Mouse (Mus musculus) retina, postnatal 7 days (tissue): ENCODE results near the gene Zfp786.
"Not testable (repeated sequence)": the region's sequence is repeated elsewhere in the genome, so short reads cannot be mapped to it uniquely, and the experiment has no call there.

Experiments
- DNase-seq: peaks from one replicate; pipeline ENCODE4 v3.0.0-alpha.2; 2012; ENCODE audit warnings: low read depth, low spot score

Gene Zfp786

DNA sequence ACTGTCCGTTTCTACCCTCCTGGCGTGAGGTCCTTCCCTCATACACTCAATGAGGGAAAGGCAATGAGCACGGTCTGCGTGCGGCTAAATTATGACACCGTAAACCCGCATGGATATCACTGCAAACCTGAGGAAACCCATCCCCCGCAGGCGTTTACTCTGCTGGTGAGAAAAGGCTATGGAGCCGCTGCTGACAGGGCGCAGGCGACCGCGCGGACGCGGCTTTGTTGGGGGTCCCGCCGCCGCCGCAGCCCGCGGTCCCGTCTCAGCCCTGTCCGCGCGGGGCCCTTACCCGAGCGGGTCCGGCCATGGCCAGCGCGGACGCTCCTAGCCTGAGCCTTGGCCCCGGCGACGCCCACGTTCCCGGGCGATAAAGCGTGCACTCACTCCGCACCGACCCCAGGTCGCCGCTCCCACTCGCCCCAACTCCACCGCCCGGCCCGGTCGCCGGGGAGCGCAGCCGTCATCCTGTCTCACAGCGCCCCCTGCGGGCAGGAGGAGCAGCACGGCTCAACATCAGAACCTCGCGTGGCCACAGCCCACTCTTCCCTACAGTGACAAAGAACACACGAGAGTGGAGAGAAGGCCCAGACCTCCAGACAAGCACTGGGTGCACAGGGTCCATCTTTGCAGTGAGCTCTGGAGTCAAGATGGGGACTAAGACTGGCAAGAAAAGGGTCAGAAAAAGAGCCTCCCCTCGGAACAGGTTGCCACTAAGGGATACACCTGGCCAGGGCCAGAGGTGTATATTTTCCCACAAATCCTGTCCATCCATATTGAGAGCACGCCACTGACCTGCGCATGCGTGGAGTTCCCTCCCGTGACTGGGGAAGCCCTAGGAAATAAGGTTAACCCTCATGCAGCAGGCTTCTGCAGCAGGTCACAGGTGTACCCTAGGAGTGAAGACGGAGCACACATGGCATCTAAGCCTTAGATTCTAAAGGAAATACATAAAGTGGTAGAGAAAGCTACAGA is at the start of gene Zfp786:
Zfp786 (minus strand) TSS at position 764 of the 975 bp plus-strand sequence.
- DNase-seq: peak; percentile 91

DNA sequence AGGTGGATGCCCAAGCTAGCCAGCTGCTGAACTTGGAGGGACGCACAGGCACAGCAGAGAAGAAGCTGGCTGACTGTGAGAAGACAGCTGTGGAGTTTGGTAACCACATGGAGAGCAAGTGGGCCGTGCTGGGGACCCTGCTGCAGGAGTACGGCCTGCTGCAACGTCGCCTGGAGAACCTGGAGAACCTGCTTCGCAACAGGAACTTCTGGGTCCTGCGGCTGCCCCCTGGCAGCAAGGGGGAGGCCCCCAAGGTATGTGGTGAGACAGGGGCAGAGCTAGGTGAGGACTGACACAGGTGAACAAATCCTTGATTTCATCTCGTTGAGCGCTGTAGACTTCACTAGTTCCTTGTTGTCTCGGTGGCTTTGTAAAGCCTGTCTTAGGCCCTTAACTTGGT is 49.5 kb upstream of the Zfp786 start:
- DNase-seq: no peak

DNA sequence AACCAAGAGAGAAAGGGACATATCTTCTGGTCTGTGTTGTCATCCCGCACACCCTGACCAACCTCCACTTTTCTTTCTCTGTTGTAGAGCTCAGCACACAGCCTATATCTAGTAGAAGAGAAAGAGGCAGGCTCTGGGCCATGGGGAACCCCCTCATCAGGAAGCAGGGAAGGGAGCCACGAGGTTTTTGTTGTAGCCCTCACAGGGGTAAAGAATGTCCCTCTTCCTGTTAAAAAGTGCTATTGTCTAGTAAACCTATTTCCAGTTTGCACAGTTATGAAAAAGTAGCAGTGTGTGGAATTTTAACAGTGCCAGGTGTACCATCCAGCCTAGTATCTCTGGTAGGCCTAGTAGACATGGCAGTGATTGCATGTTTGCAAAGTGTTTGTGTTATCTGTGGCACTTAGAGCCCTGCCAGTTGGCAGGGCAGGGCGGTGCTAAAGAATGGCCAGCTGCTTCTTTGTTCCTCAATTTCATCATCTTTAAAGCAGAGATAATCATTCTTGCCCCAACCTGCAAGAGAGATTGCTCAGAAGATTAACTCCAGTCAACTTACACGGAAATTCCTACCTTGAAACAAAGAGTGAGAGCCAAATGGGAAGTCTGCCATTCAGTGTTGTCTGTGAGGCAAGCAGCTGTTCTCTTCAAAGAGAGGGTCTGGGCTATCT is 48.5 kb upstream of the Zfp786 start:
- DNase-seq: no peak

DNA sequence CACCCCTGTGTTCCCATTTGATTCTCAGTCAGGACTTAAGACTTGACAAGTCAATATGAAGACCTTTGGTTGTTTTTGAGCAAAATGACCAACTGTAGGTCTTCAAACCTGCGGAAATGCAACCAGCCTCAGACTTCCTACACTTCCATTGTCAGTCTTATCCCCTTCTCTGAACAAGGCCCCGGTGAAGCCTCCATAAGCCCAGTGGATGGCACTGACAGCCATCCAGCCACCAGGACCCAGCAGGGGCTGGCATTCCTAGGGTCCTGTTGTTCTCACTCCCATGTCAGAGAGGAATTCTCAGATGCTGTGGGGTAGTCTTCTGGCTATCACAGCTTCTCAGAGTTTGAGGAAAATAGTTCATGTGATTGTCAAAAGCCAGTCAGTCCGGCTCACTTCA is 47.9 kb upstream of the Zfp786 start:
- DNase-seq: no peak

DNA sequence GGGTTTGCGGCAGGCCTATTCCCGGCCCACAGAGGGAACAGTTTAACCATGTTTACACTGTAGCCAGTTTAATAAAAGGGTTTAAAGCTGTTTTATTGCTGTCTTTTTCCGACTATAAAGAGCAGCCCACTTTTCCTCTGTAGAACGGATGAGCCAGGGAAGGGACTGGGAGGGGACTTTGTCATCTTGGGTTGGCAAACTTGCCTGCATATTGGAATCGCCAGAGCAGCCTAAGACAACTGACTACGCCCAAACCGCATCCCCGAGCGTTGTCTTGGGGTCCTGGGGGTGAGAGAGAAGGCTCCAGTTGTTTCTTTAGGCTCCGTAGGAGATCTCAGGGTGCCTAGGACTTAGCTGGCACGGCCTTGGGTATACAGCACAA is 47.5 kb upstream of the Zfp786 start:
- no peak for DNase-seq

DNA sequence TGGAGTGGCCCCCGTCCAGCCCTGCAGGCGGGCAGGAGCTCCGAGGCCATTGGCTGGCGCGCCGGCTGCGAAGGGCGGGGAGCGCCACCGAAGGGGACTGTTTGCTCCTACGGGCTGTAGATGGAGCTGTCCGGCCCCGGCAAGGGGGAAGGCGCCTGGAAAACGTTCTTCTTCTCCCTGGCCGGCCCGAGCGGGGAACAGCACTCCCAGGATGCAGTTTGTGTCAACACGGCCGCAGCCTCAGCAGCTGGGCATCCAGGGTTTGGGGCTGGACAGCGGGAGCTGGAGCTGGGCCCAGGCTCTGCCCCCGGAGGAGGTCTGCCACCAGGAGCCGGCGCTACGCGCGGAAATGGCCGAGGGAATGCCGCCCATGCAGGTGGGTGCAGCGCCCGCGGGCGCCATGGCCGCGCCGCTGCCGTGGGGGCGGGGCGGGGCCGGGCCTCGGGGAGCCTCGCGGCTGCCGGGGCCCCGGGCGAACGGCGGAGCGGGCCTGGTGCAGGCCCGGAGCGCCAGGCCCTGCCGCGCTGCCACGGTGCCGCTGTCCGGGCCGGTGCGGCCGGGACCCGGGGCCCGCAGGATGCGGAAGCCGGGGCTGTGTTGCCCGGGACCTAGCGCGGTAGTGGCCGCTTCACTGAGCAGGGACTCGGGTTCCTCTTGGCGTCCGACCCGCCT is 46.9 kb upstream of the Zfp786 start:
- peak; percentile 81 for DNase-seq

DNA sequence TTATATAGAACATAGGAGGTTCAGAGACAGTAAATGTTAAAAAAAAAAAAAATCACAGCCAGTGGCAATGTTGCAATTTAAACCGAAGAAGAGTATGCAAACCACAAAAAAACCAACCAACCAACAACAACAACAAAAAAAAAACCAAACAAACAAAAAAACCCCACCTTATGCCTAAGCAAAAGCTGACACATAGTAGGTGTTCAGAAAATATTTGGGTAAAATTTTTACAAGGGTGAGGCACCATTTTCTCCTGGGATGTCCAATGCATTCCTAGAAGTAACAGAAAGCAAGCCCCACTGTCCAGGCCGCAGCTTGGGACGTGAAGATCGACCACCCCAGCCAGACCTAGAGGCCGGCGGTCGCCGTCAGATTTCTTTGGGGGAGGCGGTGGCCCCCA is 46.4 kb upstream of the Zfp786 start, which contains the start of gene Zfp282:
Zfp282 (plus strand) TSS at position 147 of the 400 bp plus-strand sequence.
- DNase-seq: no peak

DNA sequence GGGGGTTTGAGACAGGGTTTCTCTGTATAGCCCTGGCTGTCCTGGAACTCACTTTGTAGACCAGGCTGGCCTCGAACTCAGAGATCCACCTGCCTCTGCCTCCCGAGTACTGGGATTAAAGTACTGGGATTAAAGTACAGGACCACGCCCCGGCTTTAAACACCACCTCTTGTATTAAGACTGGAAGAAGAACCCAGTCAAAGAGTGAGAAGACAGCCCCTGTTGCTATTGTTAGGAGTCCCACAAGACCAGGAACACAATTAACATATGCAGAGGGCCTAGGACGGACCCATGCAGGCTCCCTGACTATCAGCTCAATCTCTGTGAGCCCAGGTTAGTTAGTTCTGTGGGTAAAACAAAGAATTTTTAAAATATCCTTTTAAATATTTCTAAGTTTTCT is 41.6 kb upstream of the Zfp786 start:
- DNase-seq: no peak

DNA sequence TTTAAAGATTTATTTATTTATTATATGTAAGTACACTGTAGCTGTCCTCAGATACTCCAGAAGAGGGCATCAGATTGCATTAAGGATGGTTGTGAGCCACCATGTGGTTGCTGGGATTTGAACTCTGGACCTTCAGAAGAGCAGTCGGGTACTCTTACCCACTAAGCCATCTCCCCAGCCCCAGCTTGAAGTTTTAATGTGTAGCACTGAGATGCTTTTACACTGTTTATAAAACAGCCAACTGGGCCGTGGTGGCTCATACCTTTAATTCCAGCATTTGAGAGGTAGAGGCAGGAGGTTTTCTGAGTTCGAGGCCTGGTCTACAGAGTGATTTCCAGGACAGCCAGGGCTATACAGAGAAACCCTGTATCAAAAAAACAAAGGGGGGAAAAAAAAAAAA is 27.1 kb upstream of the Zfp786 start:
- DNase-seq: not testable (repeated sequence)

DNA sequence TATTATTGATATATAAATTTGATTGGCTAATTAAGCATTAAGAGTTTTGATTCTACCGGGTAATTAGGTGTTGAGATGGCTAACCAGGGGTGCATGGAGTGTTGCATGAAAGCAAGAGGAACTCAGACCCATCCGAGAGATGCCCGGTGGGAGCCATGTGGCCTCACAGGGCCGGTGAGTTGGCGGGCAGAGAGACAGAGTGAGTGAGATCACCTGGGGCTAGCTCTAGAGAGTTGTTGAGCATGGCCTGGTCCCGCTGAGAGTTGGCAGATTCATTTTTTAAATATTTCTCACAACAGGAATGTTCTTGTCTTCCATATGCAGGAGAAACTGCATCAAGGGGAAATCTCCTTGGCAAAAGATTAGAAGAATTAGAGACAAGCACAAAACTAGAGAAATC is 26.6 kb upstream of the Zfp786 start:
- DNase-seq: no peak

DNA sequence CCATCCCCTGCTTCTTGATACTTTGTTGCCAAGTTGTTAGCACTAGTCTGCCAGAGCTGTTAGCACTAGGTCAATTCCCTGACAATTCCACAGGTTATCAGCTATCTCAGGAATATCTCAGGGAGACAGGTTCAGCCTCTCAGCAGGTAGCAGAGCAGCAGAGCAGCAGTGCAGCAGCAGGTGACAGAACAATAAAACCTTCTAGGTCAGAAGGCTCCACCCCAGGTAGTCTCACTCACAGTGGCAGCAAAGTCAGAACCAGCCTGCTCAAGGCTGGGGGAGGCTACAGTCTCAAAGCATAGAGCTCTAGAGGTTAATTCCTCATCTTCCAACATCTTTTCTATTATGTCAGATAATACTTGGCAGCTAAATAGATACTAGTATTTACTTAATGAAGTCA is 15.1 kb upstream of the Zfp786 start:
- DNase-seq: no peak

DNA sequence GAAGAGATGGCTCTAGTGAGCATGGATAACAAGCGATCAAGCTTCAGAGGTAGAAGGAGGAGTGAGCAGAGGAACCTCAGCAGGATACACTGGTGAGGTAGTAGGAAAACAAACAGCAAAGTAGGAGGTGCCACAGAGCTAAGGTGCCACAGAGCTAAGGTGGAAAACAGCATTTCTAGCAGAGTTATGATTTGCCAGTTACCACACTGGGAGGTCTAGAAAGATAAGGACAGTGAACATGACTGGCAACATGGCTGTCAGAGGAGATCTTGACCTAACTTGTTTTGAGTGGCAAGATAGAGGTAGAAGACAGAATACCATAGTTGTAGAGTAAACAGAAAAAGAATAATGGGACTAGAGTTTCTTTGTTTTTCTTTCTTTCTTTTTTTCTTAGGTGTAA is 11.7 kb upstream of the Zfp786 start:
- no peak for DNase-seq

DNA sequence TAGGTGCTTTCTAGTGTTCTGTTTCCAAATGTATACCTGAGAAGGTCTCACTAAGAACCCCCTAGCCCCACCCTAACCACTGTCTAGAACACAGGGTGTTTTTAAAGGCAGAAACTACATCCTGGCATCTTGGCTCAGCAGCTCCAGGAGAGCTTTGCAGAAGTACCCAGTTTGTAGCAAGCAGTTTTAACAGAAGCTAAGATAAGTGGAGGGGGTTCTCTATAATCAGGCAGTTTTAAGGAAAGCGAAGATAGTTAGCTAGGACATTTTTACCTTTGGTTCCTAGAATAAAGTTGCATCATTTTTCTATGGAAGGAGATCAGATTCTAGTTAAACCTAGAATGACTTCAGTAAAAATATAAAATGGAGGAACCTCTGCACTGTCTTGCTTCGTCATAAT is 11.2 kb upstream of the Zfp786 start:
- no peak for DNase-seq

DNA sequence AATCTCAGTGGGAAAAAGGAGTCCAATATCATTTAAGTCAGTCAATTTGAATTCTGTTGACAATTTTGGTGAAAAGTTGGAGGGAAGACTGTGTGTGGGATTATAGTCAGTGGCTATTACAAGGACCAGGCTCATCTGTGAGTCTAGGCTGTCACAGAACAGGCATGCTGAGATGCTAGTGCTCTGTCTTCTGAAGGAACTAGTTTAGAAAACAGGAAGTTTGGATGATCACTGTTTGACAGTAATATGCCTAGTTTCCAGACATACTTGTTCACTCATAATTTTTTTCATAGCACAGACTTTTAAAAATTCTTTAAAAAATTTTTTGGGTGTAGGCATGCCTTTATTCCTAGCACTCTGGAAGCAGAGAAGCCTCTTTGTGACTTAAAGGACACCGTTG is 10.4 kb upstream of the Zfp786 start:
- DNase-seq: no peak

DNA sequence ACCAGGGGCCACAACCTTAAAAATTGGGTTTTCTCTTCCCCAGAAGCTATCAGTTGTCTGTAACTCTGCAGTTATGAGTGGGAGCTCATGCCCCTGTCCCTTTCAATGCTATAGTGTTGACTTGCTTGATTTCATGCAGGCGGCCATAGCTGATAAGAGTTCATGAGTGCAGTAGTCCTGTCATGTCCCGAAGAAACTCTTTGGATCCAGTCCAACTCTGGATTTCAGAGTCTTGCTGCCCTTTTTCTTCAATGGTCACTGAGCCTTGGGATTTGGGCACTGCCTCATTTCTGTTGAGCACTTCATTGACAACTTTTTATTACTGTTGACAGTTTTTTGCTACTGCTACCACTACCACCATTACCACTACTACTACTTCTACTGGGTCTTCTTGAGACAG is 7.0 kb upstream of the Zfp786 start:
- DNase-seq: no peak

DNA sequence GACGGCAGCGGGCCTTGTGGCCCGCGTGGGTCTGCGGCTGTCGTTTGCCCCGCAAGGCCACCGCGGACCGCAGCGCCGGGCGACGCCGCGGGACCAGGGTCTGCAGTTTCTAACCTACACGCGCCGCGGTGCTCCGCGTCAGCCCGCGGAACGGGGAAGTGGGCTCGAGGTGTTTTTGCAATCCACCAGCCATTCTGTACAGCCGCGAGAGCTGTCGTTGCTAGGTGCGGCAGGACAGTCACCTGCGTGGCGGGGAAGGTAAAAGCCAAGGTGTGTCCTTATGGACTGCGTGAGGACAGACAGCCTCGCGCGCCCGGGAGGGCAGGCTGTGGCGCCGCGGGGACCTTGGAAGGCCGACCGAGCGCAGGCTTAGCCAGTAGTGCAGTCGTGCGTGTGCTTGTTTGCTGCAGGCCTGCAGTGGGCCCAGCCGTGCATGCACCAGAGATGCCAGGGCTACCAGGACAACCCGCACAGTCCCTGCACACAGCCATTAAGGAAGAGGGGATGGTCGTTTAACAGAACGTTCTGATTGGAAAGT is 5.4 kb upstream of the Zfp786 start:
- no peak for DNase-seq

DNA sequence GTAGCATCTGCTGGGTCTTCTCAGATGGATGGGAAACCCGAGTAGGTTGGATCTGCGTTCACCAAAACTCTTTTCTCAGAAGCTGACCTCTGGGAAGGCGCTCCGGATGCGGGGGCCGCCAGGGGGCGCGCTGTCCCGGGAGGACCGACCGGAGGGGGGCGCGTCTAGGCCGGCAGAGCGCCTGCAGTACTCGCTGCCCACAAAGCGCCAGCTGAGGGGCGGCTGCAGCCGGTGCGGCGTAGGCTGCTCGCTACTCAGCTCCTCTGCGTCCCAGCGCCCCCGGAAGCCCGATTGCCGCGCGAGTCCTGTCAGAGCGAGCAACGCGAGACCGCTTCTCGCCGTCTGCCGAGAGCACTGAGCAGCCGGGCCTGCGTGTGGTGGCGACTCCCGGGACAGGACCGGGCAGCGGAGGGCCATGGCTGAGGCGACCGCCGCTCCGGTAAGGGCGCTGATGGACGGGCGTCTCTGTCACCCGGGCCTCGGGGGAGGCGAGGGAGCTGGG is 4.9 kb upstream of the Zfp786 start, which contains the start of gene Zfp398:
Zfp398 (plus strand) TSS at position 180 of the 502 bp plus-strand sequence.
- DNase-seq: peak; percentile 90

DNA sequence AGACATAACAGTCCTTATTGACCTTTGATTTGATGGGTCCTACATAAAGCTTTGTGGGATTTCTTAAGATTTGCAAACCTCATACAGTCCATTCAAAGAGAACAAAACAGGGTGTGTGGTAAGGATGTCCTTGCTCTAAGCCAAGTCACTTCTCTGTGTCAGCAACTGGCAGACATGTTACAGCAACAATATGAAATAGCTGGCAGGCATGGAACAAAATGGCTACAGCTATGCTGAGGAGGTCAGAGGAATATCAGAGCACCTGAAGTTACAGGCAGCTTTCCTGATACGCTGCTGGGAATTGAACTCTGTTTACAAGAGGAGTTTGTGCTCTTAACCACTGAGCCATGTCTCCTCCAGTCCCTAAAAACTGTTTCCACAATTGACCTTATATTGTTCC is 1.6 kb upstream of the Zfp786 start:
- no peak for DNase-seq

DNA sequence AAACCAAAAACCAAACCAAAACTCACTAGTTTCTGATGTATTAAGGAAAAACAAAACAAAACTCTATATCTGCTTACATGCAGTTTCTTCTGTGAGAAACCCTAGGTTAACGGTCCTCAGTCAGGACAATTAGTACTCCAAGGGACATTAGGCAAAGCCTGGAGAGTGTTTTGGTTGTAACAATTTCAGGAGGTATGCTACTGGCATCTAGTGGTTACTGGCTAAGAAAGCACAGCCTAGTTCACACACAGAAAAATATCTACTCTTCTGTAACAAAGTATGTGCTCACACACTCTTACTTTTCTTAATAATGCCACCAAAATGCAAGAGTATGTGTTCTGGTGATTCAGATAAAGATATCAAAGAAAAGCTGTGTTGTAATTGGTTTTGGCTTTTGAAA is 1.7 kb downstream of the Zfp786 start:
- peak; percentile 42 for DNase-seq

DNA sequence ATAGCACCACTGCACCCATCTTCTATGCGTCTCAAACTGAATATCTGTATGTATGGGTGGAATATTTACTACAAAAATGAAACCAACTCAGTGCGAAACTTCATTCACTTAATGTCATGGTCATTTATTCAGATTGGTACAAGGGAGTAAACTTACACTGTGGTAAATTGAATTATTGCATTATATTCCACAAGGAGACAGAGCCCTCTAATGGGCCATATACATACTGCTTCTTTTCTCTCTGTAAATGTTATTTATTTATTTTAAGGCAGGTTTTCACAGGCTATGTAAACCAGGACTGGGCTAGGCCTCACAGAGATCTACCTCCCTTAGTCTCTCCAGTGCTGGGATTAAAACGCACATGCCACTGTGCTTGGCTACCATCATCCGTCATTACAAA is 3.2 kb downstream of the Zfp786 start:
- no peak for DNase-seq

DNA sequence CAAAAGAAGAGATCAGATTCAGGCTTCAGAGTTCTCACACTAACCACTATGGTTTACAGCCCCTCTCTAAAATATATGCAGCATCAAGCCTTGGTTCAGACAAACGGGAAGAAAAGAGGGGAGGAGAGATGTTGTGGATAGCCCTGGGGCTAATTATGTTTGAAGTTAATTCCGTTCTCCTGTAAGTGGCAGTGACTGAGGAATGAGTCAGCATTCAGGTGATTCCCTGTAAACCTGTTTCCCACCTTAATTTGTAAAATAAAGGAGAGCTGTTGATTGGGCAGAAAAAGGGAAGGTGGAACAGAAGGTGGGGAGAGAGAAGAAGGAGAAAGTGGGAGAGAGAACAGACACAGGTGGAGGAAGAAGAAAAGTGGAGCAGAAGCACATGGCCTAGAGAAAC is 6.4 kb downstream of the Zfp786 start:
- DNase-seq: no peak

DNA sequence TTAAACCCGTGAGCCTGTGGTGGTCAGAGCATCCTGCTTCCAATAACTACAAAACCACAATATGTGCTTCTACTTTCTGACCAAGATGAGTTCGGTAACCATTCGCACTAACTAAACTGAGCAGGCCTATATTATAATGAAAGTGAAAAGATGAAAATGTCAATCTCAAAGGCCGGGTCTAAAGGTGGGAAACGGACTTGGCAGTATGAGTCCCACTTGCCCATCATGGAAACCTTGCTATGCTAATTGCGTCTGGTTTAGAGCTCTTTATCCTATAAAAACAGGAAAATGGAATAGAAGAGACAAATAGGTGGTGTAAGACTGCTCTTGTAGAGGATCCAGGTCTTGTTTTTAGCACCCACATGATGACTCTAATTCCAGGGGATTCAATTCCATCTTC is 8.9 kb downstream of the Zfp786 start:
- DNase-seq: no peak
